Mouse (Mus musculus): Measurements from ENCODE around the gene Vsir. TPM values are rescaled to one million over a fixed set of nuclear protein-coding genes. Genes with fewer than 3 reads are reported as not detected.

The Vsir gene
- polyA plus RNA-seq, 1 experiment: 33.1 TPM

Other genes starting within 250 kb of the Vsir start
- gene Spock2, start 240.6 kb upstream of the Vsir start, polyA plus RNA-seq (2012; rRNA removed): 362 and 366 TPM in 2 replicates
- gene Chst3, start 127.6 kb upstream of the Vsir start, polyA plus RNA-seq (2012; rRNA removed): 1.8 TPM in 2 replicates
- gene Psap, start 69.2 kb upstream of the Vsir start, polyA plus RNA-seq (2012; rRNA removed): 1,752 and 1,773 TPM in 2 replicates
- 0.64 and 2.1 TPM in 2 replicates for gene Gm17455, start 52.9 kb downstream of the Vsir start, polyA plus RNA-seq (2012; rRNA removed)